Comparison of ENCODE assay signal across 8 mouse cellular contexts in genomic region chr8:13158718-13159376, GRCm38 (mm10). TPM values are rescaled to one million over a fixed set of nuclear protein-coding genes. Genes with fewer than 3 reads are reported as not detected.
DNase-seq lines count a peak whose midpoint lies in the region; ATAC-seq lines count a peak whose summit lies in the region.

Gene Lamp1 (plus strand): TSS chr8:13159161.

- no peaks in the 10 kb centered on the region for H3K27me3 ChIP-seq in intestine, embryonic 14.5 days (replicated peaks; ENCODE audit: control insufficient read depth, insufficient read depth, low read length)

- H3K36me3 ChIP-seq in intestine, embryonic 14.5 days (ENCODE audit: control insufficient read depth, insufficient read depth, low read length): no peaks in the 10 kb centered on the region; the same call in 1 of the 2 replicates

- DNase-seq in adrenal gland, adult 18-20 months (ENCODE audit: low spot score in 2 of 2): peak; percentile 99 to 100
- DNase-seq in embryo, embryonic 11 days: peak; percentile 100
- DNase-seq in gastrocnemius, postnatal 25 days: peak; percentile 99
- DNase-seq in intestine, embryonic 14.5 days (ENCODE audit: low spot score): peak; percentile 97
- DNase-seq in left cerebral cortex, postnatal 14 days (ENCODE audit: low spot score in 2 of 2): peak; percentile 100
- peak; percentile 100 for DNase-seq in mesoderm, embryonic 11.5 days (ENCODE audit: low read depth, low spot score)
- DNase-seq in right cerebral cortex, postnatal 36 days (ENCODE audit: low spot score in 2 of 2): peak; percentile 98 to 99
- peak; percentile 96 for DNase-seq in yolk sac, embryonic 10.5 days (ENCODE audit: low spot score)

- peaks cover 11% of the 10 kb centered on the region for H3K4me1 ChIP-seq in intestine, embryonic 14.5 days (replicated peaks; ENCODE audit: control insufficient read depth, insufficient read depth, low read length)

- peak within 1 kb of the TSS; percentile 87 for H3K9ac ChIP-seq in intestine, embryonic 14.5 days (ENCODE audit: low read length)

- H3K9me3 ChIP-seq in intestine, embryonic 14.5 days (ENCODE audit: control insufficient read depth, low read length): no peaks in the 10 kb centered on the region

- peak; percentile 97 for ATAC-seq in intestine, embryonic 14.5 days (replicated peaks; ENCODE audit: low FRiP score, low TSS enrichment, low read depth)

- WGBS in intestine, embryonic 14.5 days: under 1% methylated on average over 49 of the region's 50 CpGs

- H3K27ac ChIP-seq in intestine, embryonic 14.5 days (ENCODE audit: low read depth): peak within 1 kb of the TSS; percentile 54

- intact Hi-C loops in left cerebral cortex, postnatal 14 days (cut with DNase I): no loop called here

- peak within 1 kb of the TSS; percentile 75 for H3K4me3 ChIP-seq in intestine, embryonic 14.5 days (ENCODE audit: low read depth, low read length)

- H3K4me2 ChIP-seq in intestine, embryonic 14.5 days (ENCODE audit: low read length): peak within 1 kb of the TSS; percentile 91

RNA-seq across cellular contexts. Expression of gene Lamp1, which starts in this region (rescaled TPM):
- total RNA-seq in adrenal gland, adult 18-20 months (2021): 100 to 1,000 TPM; 456 to 471 TPM
- total RNA-seq in gastrocnemius, postnatal 25 days (2021): 100 to 1,000 TPM; 294 to 322 TPM
- polyA plus RNA-seq in intestine, embryonic 14.5 days (2014; fragmentation: Nextera tagmentation; extraction: Ambion mirVana): 310 and 321 TPM in 2 replicates
- total RNA-seq in left cerebral cortex, postnatal 14 days (2021): 100 to 1,000 TPM; 307 to 320 TPM

Comparison
In these comparisons a context has a peak if more than half of its experiments do, and no peak if none do; other contexts are left out.
1. Peak in every context shown above with its lines: DNase-seq, ATAC-seq, H3K4me3 ChIP-seq and H3K27ac ChIP-seq.